Mouse (Mus musculus): ENCODE measurements around the gene 1700056E22Rik. TPM values are rescaled to one million over a fixed set of nuclear protein-coding genes. Genes with fewer than 3 reads are reported as not detected.

The 1700056E22Rik gene
- 1.8 and 2.5 TPM in 2 replicates for polyA plus RNA-seq (2014; fragmentation: Nextera tagmentation; extraction: Ambion mirVana)

DNA sequence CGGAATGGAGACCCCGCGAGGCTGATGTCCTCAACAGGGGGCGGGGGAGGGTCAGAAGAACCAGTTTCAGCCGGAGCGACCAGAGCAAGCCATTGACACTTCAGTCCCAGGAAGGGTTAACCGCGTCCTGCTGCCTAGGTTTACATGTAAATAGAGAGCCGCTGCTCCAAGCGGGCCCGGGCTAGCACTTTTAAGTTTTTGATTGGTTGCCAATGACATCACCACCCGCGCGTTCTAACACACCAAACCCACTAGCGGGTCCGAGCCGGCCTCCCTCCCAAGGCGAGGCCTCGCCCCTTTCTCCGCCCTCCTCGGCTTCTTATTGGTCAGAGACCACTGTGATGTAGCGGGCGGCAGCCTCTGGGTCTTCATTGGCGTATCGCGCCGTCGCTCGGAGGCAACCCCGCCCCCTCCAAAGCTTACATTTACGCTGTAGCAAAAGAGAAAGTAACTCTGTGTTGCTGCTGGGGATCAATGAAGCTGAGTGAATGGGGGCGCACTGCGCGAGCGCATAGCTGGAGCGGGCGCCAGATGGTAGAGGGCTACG is at the start of gene 1700056E22Rik:
Gene 1700056E22Rik, minus strand, starts transcription at position 291 of the 547 bp plus-strand sequence.
- peak; percentile 99 for ATAC-seq (replicated peaks; ENCODE audit: insufficient number of reproducible peaks, low FRiP score, low TSS enrichment)

DNA sequence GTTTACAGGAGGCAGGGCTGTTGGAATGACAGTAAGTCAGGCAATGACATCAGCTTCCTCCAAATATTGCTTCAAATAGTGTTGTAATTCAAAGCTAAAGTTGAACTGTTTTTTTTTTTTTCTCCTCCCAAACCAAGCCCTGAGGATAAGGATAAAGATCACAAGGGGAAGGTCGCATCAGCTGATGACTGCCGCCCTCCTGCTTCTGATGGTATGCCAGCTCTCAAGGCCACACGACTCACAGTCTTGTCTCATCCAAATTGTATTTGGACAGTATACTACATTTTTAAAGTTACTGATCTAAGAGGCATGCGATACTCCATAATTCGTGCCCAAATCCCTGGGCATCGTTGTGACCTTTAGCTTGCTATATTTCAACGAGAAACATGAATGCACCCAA is 49.1 kb upstream of the 1700056E22Rik start:
- Histone ChIP-seq H3K9ac (ENCODE audit: low read depth, low read length) (no peak overlapping the region), H3K27ac (ENCODE audit: low read depth, low read length) (no peak overlapping the region), H3K4me2 (no peak overlapping the region), H3K27me3 (ENCODE audit: control insufficient read depth, insufficient read depth, low read length) (no peaks in the 10 kb centered on the region), H3K36me3 (ENCODE audit: control insufficient read depth, insufficient read depth, low read length) (no peaks in the 10 kb centered on the region), H3K4me1 (ENCODE audit: control insufficient read depth, insufficient read depth, low read length) (no peaks in the 10 kb centered on the region), H3K4me3 (ENCODE audit: low read depth, low read length) (no peak overlapping the region), H3K9me3 (replicated peaks; ENCODE audit: control insufficient read depth, low read length) (no peaks in the 10 kb centered on the region)
- 73% methylated on average over 7 of the region's 7 CpGs for WGBS (ENCODE audit: insufficient replicate concordance)
- no peak for ATAC-seq (replicated peaks; ENCODE audit: insufficient number of reproducible peaks, low FRiP score, low TSS enrichment)

More for the DNA sequence above, at the start of gene 1700056E22Rik:
- Histone ChIP-seq H3K9ac (ENCODE audit: low read depth, low read length) (peak within 1 kb of the TSS; percentile 96), H3K9me3 (replicated peaks; ENCODE audit: control insufficient read depth, low read length) (no peaks in the 10 kb centered on the region), H3K4me1 (ENCODE audit: control insufficient read depth, insufficient read depth, low read length) (peaks cover 17% of the 10 kb centered on the region), H3K4me3 (ENCODE audit: low read depth, low read length) (peak within 1 kb of the TSS; percentile 74), H3K27ac (ENCODE audit: low read depth, low read length) (peak within 1 kb of the TSS; percentile 98), H3K4me2 (peak within 1 kb of the TSS; percentile 87), H3K27me3 (ENCODE audit: control insufficient read depth, insufficient read depth, low read length) (no peaks in the 10 kb centered on the region), H3K36me3 (ENCODE audit: control insufficient read depth, insufficient read depth, low read length) (peaks cover 4% of the 10 kb centered on the region; the same call in 1 of the 2 replicates)
- under 1% methylated on average over 38 of the region's 38 CpGs for WGBS (ENCODE audit: insufficient replicate concordance)

DNA sequence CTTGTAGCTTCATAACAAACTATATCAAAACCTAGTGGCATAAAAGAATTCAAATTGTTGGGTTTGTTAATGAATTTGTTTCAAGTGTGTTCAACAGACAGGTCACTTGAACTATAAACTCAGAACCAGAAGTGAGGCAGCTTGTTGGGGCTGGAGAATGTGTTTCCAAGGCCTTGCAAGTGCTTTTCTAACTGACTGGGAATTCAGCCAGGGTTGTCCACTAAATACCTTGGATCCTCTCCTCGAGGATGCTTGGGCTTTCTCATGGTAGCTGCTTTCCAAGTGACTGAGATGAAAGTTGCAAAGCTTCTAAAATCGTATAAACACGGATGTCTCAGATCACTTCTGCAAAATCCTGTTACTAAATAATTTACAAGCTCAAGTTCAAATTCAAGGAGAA is 48.6 kb upstream of the 1700056E22Rik start:
- WGBS (ENCODE audit: insufficient replicate concordance), result 80% methylated on average over 3 of the region's 3 CpGs
- H3K9me3 ChIP-seq (replicated peaks; ENCODE audit: control insufficient read depth, low read length), result no peaks in the 10 kb centered on the region
- ATAC-seq (replicated peaks; ENCODE audit: insufficient number of reproducible peaks, low FRiP score, low TSS enrichment), result no peak
- no peak overlapping the region for H3K27ac ChIP-seq (ENCODE audit: low read depth, low read length)
- no peaks in the 10 kb centered on the region for H3K27me3 ChIP-seq (ENCODE audit: control insufficient read depth, insufficient read depth, low read length)
- H3K9ac ChIP-seq (ENCODE audit: low read depth, low read length), result no peak overlapping the region
- H3K4me1 ChIP-seq (ENCODE audit: control insufficient read depth, insufficient read depth, low read length), result no peaks in the 10 kb centered on the region
- H3K36me3 ChIP-seq (ENCODE audit: control insufficient read depth, insufficient read depth, low read length), result no peaks in the 10 kb centered on the region
- no peak overlapping the region for H3K4me3 ChIP-seq (ENCODE audit: low read depth, low read length)
- H3K4me2 ChIP-seq, result no peak overlapping the region

DNA sequence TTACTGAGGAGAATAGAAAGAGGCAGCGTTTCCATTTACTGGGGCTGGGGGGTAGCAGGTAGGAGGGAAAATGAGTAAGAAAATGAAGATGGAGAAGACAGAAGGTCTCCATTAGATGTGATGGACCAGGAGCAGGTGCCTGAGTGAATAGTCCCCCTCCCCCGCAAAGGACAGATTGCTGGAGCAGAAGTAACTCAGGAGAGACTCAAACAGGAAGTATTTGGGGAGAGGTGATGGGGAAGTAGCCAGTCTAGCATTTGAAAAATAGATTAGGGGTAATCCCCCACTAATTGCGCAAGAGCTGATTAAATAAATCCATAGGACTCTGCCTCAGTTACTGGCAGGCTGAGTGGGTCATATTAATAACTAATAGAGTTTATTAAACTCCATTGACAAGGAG is 45.2 kb upstream of the 1700056E22Rik start:
- WGBS (ENCODE audit: insufficient replicate concordance), result 85% methylated on average over 3 of the region's 3 CpGs
- no peak for ATAC-seq (replicated peaks; ENCODE audit: insufficient number of reproducible peaks, low FRiP score, low TSS enrichment)
- H3K27ac ChIP-seq (ENCODE audit: low read depth, low read length), result no peak overlapping the region

DNA sequence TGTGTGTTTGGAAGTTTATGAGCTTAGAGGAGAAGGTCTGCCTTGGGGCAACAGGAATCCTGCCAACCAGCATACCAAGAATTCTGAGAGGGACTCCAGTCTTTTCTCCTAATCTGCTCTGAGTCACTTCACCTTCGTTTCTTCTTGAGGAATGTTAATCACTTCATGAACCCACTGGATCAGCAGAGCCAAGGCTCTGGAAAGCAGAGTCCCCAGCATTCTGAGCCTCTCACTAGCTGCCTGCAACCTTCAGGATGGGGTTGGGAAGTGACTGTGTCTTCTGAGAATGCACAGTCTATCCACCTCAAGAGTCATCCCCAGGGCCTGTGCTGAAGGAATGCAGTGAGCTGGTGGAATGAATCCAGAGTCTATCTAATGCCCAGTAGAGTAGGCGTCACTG is 42.7 kb upstream of the 1700056E22Rik start:
- Histone ChIP-seq H3K36me3 (ENCODE audit: control insufficient read depth, insufficient read depth, low read length) (no peaks in the 10 kb centered on the region), H3K27ac (ENCODE audit: low read depth, low read length) (no peak overlapping the region)
- WGBS (ENCODE audit: insufficient replicate concordance), result 41% methylated on average over 2 of the region's 2 CpGs

More for the DNA sequence above, 45.2 kb upstream of the 1700056E22Rik start:
- Histone ChIP-seq H3K4me3 (ENCODE audit: low read depth, low read length) (no peak overlapping the region), H3K4me1 (ENCODE audit: control insufficient read depth, insufficient read depth, low read length) (peaks cover 6% of the 10 kb centered on the region; the same call in 1 of the 2 replicates), H3K9me3 (replicated peaks; ENCODE audit: control insufficient read depth, low read length) (no peaks in the 10 kb centered on the region), H3K36me3 (ENCODE audit: control insufficient read depth, insufficient read depth, low read length) (no peaks in the 10 kb centered on the region), H3K4me2 (no peak overlapping the region), H3K27me3 (ENCODE audit: control insufficient read depth, insufficient read depth, low read length) (no peaks in the 10 kb centered on the region), H3K9ac (ENCODE audit: low read depth, low read length) (no peak overlapping the region)

DNA sequence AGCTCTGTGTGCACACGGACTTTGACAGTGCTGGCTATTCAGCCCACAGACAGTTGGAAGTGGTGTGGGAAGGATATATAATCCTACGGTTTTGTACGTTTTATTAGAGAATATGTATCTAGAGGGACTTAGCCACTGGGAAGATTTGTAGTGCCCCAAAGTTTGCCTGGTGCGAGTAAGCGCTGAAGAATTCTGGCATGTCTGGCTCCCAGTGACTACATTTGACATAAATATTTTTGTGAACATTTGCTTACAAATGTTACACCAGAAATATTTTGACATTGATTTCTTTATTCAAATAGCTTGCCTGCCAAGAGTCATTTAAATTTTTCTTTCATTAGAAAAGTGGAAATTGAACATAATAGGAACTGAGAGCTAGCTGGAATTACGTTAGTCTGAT is 42.0 kb upstream of the 1700056E22Rik start:
- peaks cover 6% of the 10 kb centered on the region; the same call in 1 of the 2 replicates for H3K4me1 ChIP-seq (ENCODE audit: control insufficient read depth, insufficient read depth, low read length)
- no peak overlapping the region for H3K9ac ChIP-seq (ENCODE audit: low read depth, low read length)
- ATAC-seq (replicated peaks; ENCODE audit: insufficient number of reproducible peaks, low FRiP score, low TSS enrichment), result no peak
- no peak overlapping the region for H3K4me2 ChIP-seq
- no peaks in the 10 kb centered on the region for H3K27me3 ChIP-seq (ENCODE audit: control insufficient read depth, insufficient read depth, low read length)
- no peak overlapping the region for H3K27ac ChIP-seq (ENCODE audit: low read depth, low read length)
- no peaks in the 10 kb centered on the region for H3K9me3 ChIP-seq (replicated peaks; ENCODE audit: control insufficient read depth, low read length)
- no peak overlapping the region for H3K4me3 ChIP-seq (ENCODE audit: low read depth, low read length)
- WGBS (ENCODE audit: insufficient replicate concordance), result 82% methylated on average over 6 of the region's 6 CpGs
- no peaks in the 10 kb centered on the region for H3K36me3 ChIP-seq (ENCODE audit: control insufficient read depth, insufficient read depth, low read length)

More for the DNA sequence above, 42.7 kb upstream of the 1700056E22Rik start:
- Histone ChIP-seq H3K4me2 (no peak overlapping the region), H3K9ac (ENCODE audit: low read depth, low read length) (no peak overlapping the region), H3K27me3 (ENCODE audit: control insufficient read depth, insufficient read depth, low read length) (no peaks in the 10 kb centered on the region), H3K4me1 (ENCODE audit: control insufficient read depth, insufficient read depth, low read length) (peaks cover 6% of the 10 kb centered on the region; the same call in 1 of the 2 replicates), H3K9me3 (replicated peaks; ENCODE audit: control insufficient read depth, low read length) (no peaks in the 10 kb centered on the region), H3K4me3 (ENCODE audit: low read depth, low read length) (no peak overlapping the region)
- ATAC-seq (replicated peaks; ENCODE audit: insufficient number of reproducible peaks, low FRiP score, low TSS enrichment), result no peak

DNA sequence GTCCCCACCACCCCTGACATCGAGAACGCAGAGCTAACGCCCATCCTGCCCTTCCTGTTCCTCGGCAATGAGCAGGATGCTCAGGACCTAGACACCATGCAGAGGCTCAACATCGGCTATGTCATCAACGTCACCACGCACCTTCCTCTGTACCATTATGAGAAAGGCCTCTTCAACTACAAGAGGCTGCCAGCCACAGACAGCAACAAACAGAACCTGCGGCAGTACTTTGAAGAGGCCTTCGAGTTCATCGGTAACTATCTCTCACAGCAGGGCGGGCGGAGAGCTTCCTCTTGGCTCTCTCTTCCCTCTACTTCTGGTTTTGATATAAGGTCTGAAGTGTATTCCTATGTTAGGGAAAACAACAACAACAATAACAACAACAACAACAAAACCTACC is 34.9 kb upstream of the 1700056E22Rik start:
- ATAC-seq (replicated peaks; ENCODE audit: insufficient number of reproducible peaks, low FRiP score, low TSS enrichment), result no peak
- H3K9me3 ChIP-seq (replicated peaks; ENCODE audit: control insufficient read depth, low read length), result no peaks in the 10 kb centered on the region
- no peak overlapping the region for H3K4me2 ChIP-seq
- no peak overlapping the region for H3K4me3 ChIP-seq (ENCODE audit: low read depth, low read length)
- no peaks in the 10 kb centered on the region for H3K27me3 ChIP-seq (ENCODE audit: control insufficient read depth, insufficient read depth, low read length)
- H3K4me1 ChIP-seq (ENCODE audit: control insufficient read depth, insufficient read depth, low read length), result peaks cover 13% of the 10 kb centered on the region
- no peak overlapping the region for H3K9ac ChIP-seq (ENCODE audit: low read depth, low read length)
- H3K27ac ChIP-seq (ENCODE audit: low read depth, low read length), result no peak overlapping the region
- peaks cover 14% of the 10 kb centered on the region for H3K36me3 ChIP-seq (ENCODE audit: control insufficient read depth, insufficient read depth, low read length)
- 87% methylated on average over 12 of the region's 12 CpGs for WGBS (ENCODE audit: insufficient replicate concordance)

DNA sequence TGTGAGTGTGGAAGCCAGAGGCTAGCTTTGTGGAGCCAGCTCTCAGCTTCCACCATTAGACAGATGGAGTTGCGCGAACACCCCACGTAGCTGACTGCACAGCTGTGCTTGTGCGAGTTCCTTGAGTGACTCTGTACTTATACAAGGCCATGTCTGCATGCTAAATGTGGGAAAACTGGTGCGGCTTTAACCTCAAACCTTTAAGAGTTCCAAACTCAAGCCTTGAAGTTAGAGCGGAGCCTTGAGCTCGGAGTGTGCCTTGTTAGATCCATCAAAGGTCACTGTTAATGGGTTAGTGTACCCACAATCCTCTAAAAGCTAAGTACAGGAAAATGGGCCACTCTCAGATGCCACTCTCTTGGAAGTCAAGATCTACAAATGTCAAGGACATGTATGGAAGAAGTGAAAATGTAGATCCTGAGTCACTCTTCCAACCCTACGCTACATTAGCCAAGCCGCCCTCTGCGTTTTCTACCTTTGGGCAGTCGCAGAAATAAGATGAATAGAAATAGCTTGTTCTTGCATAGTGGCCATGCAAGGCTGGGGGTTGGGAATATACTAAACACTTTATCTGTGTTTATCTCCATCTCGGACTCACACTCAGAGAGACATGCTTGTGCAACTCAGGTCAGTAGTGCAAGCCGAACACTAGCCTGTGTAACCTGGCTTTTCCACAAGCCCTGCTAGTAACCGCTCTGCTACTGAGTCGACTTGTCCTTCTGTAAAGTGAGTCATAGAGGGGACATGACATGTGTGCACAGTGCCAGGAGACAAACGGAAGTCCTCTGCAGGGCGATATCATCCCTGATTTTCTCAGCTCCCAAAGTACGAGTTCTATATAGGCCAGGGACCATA is 33.8 kb upstream of the 1700056E22Rik start:
- Histone ChIP-seq H3K36me3 (ENCODE audit: control insufficient read depth, insufficient read depth, low read length) (peaks cover 14% of the 10 kb centered on the region), H3K27me3 (ENCODE audit: control insufficient read depth, insufficient read depth, low read length) (no peaks in the 10 kb centered on the region), H3K4me2 (no peak overlapping the region), H3K27ac (ENCODE audit: low read depth, low read length) (no peak overlapping the region), H3K4me3 (ENCODE audit: low read depth, low read length) (no peak overlapping the region), H3K4me1 (ENCODE audit: control insufficient read depth, insufficient read depth, low read length) (peaks cover 13% of the 10 kb centered on the region), H3K9ac (ENCODE audit: low read depth, low read length) (no peak overlapping the region), H3K9me3 (replicated peaks; ENCODE audit: control insufficient read depth, low read length) (no peaks in the 10 kb centered on the region)
- WGBS (ENCODE audit: insufficient replicate concordance), result 92% methylated on average over 18 of the region's 18 CpGs
- no peak for ATAC-seq (replicated peaks; ENCODE audit: insufficient number of reproducible peaks, low FRiP score, low TSS enrichment)

Measured in heart, embryonic 11.5 days (tissue).